Mouse (Mus musculus) MEL (cell line): ENCODE results near the gene Ube2j1. TPM values are rescaled to one million over a fixed set of nuclear protein-coding genes. Genes with fewer than 3 reads are reported as not detected.

Experiments
- DNase-seq: peaks from one replicate; pipeline ENCODE4 v3.0.0; 2011; ENCODE audit warnings: low read depth, low spot score
- H3K27ac ChIP-seq: 2 replicates; pipeline ENCODE4 v1.5.1; 2012; ENCODE audit warnings: low read depth, mild to moderate bottlenecking, control low read depth, low read length, moderate library complexity; ENCODE audit not compliant: control insufficient read depth
- H3K27me3 ChIP-seq, 2 experiments: fragments of 150-350 bp in 1 of 2; sonication (generic) in 1 of 2; 2 replicates each; pipeline ENCODE4 v1.6.1; 2012; ENCODE audit warnings: low read length in 2 of 2, mild to moderate bottlenecking in 2 of 2, improper control_type of control experiment in 1 of 2, moderate library complexity in 1 of 2; ENCODE audit not compliant: insufficient read depth in 2 of 2, control insufficient read depth in 1 of 2
- H3K36me3 ChIP-seq, 2 experiments: 2 replicates each; pipeline ENCODE4 v1.6.1; 2012 to 2014; ENCODE audit warnings: low read length in 2 of 2, improper control_type of control experiment in 1 of 2, inconsistent platforms in 1 of 2, mild to moderate bottlenecking in 1 of 2; ENCODE audit not compliant: insufficient read depth in 2 of 2, control insufficient read depth in 1 of 2
- H3K4me1 ChIP-seq, 2 experiments: fragments of 150-350 bp in 1 of 2; sonication (generic) in 1 of 2; 2 replicates each; pipeline ENCODE4 v1.6.1; 2012; ENCODE audit warnings: low read length in 2 of 2, improper control_type of control experiment in 1 of 2, mild to moderate bottlenecking in 1 of 2; ENCODE audit not compliant: insufficient read depth in 2 of 2, control insufficient read depth in 1 of 2
- H3K4me3 ChIP-seq, 2 experiments: fragments of 150-350 bp in 1 of 2; sonication (generic) in 1 of 2; 2 replicates each; pipeline ENCODE4 v1.5.1; 2012; ENCODE audit warnings: low read depth in 2 of 2, low read length in 2 of 2, mild to moderate bottlenecking in 2 of 2, moderate library complexity in 2 of 2, control low read depth in 1 of 2, improper control_type of control experiment in 1 of 2; ENCODE audit not compliant: control insufficient read depth in 1 of 2, insufficient read depth in 1 of 2
- H3K79me2 ChIP-seq: 2 replicates; pipeline ENCODE4 v1.6.1; 2012; ENCODE audit warnings: mild to moderate bottlenecking, low read length, moderate library complexity; ENCODE audit not compliant: control insufficient read depth, poor library complexity, insufficient read depth
- H3K9ac ChIP-seq: 2 replicates; pipeline ENCODE4 v1.6.1; 2012; ENCODE audit warnings: low read depth, mild to moderate bottlenecking, control low read depth, low read length, moderate library complexity; ENCODE audit not compliant: control insufficient read depth, poor library complexity, severe bottlenecking
- H3K9me3 ChIP-seq: fragments of 150-350 bp; sonication (generic); replicated peaks from 2 replicates; pipeline ENCODE4 v1.6.1; 2012; ENCODE audit warnings: mild to moderate bottlenecking, low read length, improper control_type of control experiment, moderate library complexity; ENCODE audit not compliant: insufficient read depth
- E2F4 ChIP-seq: IDR thresholded peaks from 2 replicates; pipeline ENCODE4 v1.6.1; 2011; ENCODE audit warnings: low read depth, low read length, improper control_type of control experiment, borderline replicate concordance
- ELF1 ChIP-seq: IDR thresholded peaks from 2 replicates; pipeline ENCODE4 v1.6.1; 2014; ENCODE audit warnings: low read depth, mild to moderate bottlenecking, inconsistent platforms, low read length, improper control_type of control experiment, moderate library complexity
- ETS1 ChIP-seq: IDR thresholded peaks from 2 replicates; pipeline ENCODE4 v1.6.1; 2012; ENCODE audit warnings: low read depth, mild to moderate bottlenecking, inconsistent platforms, low read length, improper control_type of control experiment, moderate library complexity
- GABPA ChIP-seq: IDR thresholded peaks from 2 replicates; pipeline ENCODE4 v1.6.1; 2012; ENCODE audit warnings: low read depth, mild to moderate bottlenecking, inconsistent platforms, low read length, improper control_type of control experiment, moderate library complexity
- MAZ ChIP-seq: IDR thresholded peaks from 2 replicates; pipeline ENCODE4 v1.6.1; 2012; ENCODE audit warnings: low read depth, mild to moderate bottlenecking, inconsistent platforms, low read length, improper control_type of control experiment
- MEF2A ChIP-seq: IDR thresholded peaks from 2 replicates; pipeline ENCODE4 v1.6.1; 2014; ENCODE audit warnings: low read depth, mild to moderate bottlenecking, inconsistent platforms, low read length, improper control_type of control experiment; ENCODE audit not compliant: poor library complexity, insufficient replicate concordance, severe bottlenecking; ENCODE audit errors: extremely low read depth
- MYB ChIP-seq: IDR thresholded peaks from 2 replicates; pipeline ENCODE4 v1.6.1; 2011; ENCODE audit warnings: mild to moderate bottlenecking, low read depth, low read length, improper control_type of control experiment
- MYC ChIP-seq: IDR thresholded peaks from 2 replicates; pipeline ENCODE4 v1.6.1; 2011; ENCODE audit warnings: low read depth, mild to moderate bottlenecking, low read length, improper control_type of control experiment, moderate library complexity
- POLR2A ChIP-seq, 2 experiments: IDR thresholded peaks; 2 replicates each; pipeline ENCODE4 v1.6.1; 2011 to 2012; ENCODE audit warnings: low read length in 2 of 2, mild to moderate bottlenecking in 2 of 2, control low read depth in 1 of 2, improper control_type of control experiment in 1 of 2, low read depth in 1 of 2, moderate library complexity in 1 of 2; ENCODE audit not compliant: control insufficient read depth in 1 of 2, insufficient read depth in 1 of 2, poor library complexity in 1 of 2
- POLR2AphosphoS2 ChIP-seq: IDR thresholded peaks from 2 replicates; pipeline ENCODE4 v1.6.1; 2011; ENCODE audit warnings: low read length, improper control_type of control experiment
- POLR2AphosphoS5 ChIP-seq: IDR thresholded peaks from 2 replicates; pipeline ENCODE4 v1.6.1; 2012; ENCODE audit warnings: low read depth, borderline replicate concordance, mild to moderate bottlenecking, inconsistent platforms, low read length, moderate library complexity, mixed read lengths
- SMC3 ChIP-seq: IDR thresholded peaks from 2 replicates; pipeline ENCODE4 v1.6.1; 2011; ENCODE audit warnings: low read depth, low read length, improper control_type of control experiment
- TBP ChIP-seq: IDR thresholded peaks from 2 replicates; pipeline ENCODE4 v1.8.0; 2011; ENCODE audit warnings: low read depth, low read length, improper control_type of control experiment
- TCF12 ChIP-seq: IDR thresholded peaks from 2 replicates; pipeline ENCODE4 v1.6.1; 2014; ENCODE audit warnings: low read depth, mild to moderate bottlenecking, inconsistent platforms, low read length, improper control_type of control experiment, moderate library complexity
- ZC3H11A ChIP-seq: IDR thresholded peaks from 2 replicates; pipeline ENCODE4 v1.6.1; 2012; ENCODE audit warnings: low read depth, mild to moderate bottlenecking, inconsistent platforms, low read length, improper control_type of control experiment
- ZKSCAN1 ChIP-seq: IDR thresholded peaks from 2 replicates; pipeline ENCODE4 v1.6.1; 2012; ENCODE audit warnings: low read depth, mild to moderate bottlenecking, inconsistent platforms, low read length, improper control_type of control experiment, moderate library complexity
- ZMIZ1 ChIP-seq: IDR thresholded peaks from 2 replicates; pipeline ENCODE4 v1.6.1; 2012; ENCODE audit warnings: low read depth, mild to moderate bottlenecking, inconsistent platforms, low read length, improper control_type of control experiment, moderate library complexity
- polyA plus RNA-seq, 2 experiments: library from polyadenylated mRNA; stranded (reverse) in 1 of 2; unstranded in 1 of 2; fragments of >175 nt in 1 of 2; fragments of >200 nt in 1 of 2; gene quantifications; 2 replicates each; pipeline versions ENCODE4 v1.2.1 to v1.2.4; 2012; ENCODE audit warnings: low replicate concordance in 2 of 2, low read depth in 1 of 2; ENCODE audit not compliant: insufficient read length in 2 of 2, insufficient read depth in 1 of 2, missing spikeins in 1 of 2
- total RNA-seq: library from RNA; depleted of rRNA; stranded (reverse); fragments of 300-350 nt; gene quantifications from 2 replicates; pipeline ENCODE4 v1.2.3, GENCODE M21; 2012

Ube2j1 gene
- total and polyA plus RNA-seq, 3 experiments, result 32.6 to 42.9 TPM; not detected in 1

DNA sequence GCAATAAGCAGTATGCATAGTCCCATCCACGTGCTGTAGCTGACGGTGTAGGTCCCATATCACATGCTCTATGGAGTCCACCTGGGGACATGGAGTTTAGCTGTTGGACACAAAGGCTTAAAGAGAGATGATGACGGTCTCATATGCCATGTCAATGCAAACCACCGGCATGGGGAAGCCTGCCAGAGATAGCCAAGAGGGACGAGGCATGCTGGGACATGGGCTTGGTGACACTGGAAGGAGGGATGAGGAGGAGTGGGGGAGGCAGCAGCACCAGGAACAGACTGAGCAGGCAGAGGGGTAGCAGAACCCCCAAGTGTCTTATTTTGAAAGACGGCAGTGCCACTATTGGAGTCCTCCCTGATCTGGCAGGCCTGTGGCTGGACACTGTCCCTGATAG, 36.6 kb downstream of the Ube2j1 start:
- Histone ChIP-seq H3K36me3 (peaks cover 0 to 2% of the 10 kb centered on the region in 2 experiments; a peak in 1 of 4 replicates), H3K9me3 (no peaks in the 10 kb centered on the region), H3K27ac (no peak overlapping the region), H3K4me1 (peaks cover 0 to 4% of the 10 kb centered on the region in 2 experiments; a peak in 1 of 4 replicates), H3K27me3 (no peaks in the 10 kb centered on the region), H3K79me2 (no peaks in the 10 kb centered on the region), H3K9ac (no peak overlapping the region), H3K4me3 (no peak overlapping the region)
- DNase-seq, result no peak
- TF ChIP-seq ZMIZ1, result no peak

DNA sequence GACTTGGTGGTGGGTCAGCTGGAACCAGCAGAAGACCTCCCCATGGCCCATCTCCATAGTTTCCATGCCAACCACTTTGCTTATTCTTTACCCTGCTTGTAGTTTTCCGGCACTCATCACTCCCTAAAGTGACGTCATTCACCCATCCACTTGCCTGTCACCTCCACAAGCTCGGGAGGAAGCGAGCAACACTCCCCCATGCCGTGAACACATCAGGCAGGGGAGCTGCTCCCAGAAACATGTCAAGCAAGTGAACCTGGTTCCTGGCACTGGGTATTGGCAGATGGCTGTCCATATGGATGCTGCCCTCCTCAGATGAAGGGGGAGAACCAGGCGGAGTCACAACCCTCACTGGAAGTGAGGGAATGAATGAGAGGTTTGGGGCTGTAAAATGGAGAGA, 37.7 kb downstream of the Ube2j1 start:
- TF ChIP-seq MYC (no peak), ETS1 (no peak), TBP (no peak), POLR2A (IDR thresholded peaks at IDR 0.05; ENCODE audit: control insufficient read depth in 1 of 2, insufficient read depth in 1 of 2, low read depth in 1 of 2, low read length in 2 of 2, poor library complexity in 1 of 2) (no peak), MYB (no peak), MAZ (no peak), TCF12 (no peak), GABPA (no peak), ELF1 (no peak), ZKSCAN1 (no peak), POLR2AphosphoS2 (no peak), E2F4 (no peak), POLR2AphosphoS5 (no peak), ZC3H11A (no peak), MEF2A (no peak), SMC3 (no peak)
- TF ChIP-seq, all 39 proteins: peak for 0
- no peak overlapping the region for H3K4me3 ChIP-seq
- DNase-seq, result no peak
- no peaks in the 10 kb centered on the region for H3K79me2 ChIP-seq
- H3K36me3 ChIP-seq, result peaks cover 0 to 2% of the 10 kb centered on the region in 2 experiments; a peak in 1 of 4 replicates
- H3K9ac ChIP-seq, result no peak overlapping the region
- H3K4me1 ChIP-seq, result peaks cover 0 to 4% of the 10 kb centered on the region in 2 experiments; a peak in 1 of 4 replicates
- H3K9me3 ChIP-seq, result no peaks in the 10 kb centered on the region
- no peak overlapping the region for H3K27ac ChIP-seq
- no peaks in the 10 kb centered on the region for H3K27me3 ChIP-seq
